Mouse (Mus musculus): ENCODE measurements around the gene Plppr4. TPM values are rescaled to one million over a fixed set of nuclear protein-coding genes. Genes with fewer than 3 reads are reported as not detected.

Plppr4 gene
- polyA plus RNA-seq, 1 experiment from 2014 or later = 0.16 TPM

DNA sequence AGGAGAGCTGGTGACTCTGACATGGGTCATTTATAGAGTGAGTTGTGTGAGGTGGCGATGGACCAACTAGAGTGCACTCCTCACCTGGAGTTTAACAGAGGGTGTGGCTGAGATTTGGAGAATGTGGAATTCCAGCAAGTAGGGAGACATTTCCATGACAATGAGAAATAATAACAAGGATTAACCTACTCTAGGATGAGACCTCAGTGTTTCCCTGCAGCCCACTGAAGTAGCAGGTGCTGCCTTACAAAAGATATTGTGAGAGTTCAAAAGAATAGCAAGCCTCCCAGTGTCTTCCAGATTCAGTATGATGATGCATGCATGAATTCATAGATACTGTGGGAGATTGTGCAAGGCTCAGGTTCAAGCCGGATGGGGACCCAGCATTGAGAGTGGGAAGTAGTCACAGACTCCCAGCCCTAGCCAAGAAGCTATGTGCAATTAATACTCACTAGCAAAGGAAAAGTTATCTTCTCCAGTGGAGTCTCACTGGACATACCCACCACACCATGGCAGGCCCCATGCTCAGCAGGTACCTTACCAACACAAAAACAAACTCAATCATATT lies 49.8 kb downstream of the Plppr4 start:
- no peaks in the 10 kb centered on the region for H3K4me1 ChIP-seq (ENCODE audit: insufficient read depth)
- H3K4me2 ChIP-seq = no peak overlapping the region
- no peaks in the 10 kb centered on the region for H3K36me3 ChIP-seq (ENCODE audit: insufficient read depth)
- no peaks in the 10 kb centered on the region for H3K9me3 ChIP-seq (ENCODE audit: low read depth, low read length)
- no peak overlapping the region for H3K4me3 ChIP-seq (ENCODE audit: low read depth, low read length)
- no peak for ATAC-seq (ENCODE audit: insufficient read depth)
- no peak for TF ChIP-seq CTCF (IDR thresholded peaks at IDR 0.05; ENCODE audit: low read depth)
- H3K27ac ChIP-seq (ENCODE audit: low read depth) = no peak overlapping the region
- H3K9ac ChIP-seq = no peak overlapping the region
- whole genome bisulfite sequencing = 89% methylated on average over 2 of the region's 2 CpGs
- no peak for DNase-seq
- no peaks in the 10 kb centered on the region for H3K27me3 ChIP-seq (ENCODE audit: insufficient read depth, low read length)

DNA sequence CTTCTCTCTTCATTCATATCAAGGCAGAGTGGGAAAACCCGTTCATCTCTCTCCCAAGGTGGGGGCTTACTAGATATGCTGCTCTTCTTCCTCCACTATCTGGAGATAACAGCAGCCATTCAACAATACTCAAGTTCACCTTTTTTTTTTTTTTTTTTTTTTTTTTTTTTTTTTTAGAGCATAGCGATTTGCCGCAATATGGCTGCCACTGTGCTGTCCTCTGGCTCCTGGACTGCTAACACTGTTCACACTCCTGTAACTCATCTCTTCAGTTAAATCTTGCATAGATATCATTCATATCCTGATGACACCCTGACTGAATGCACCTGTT lies 51.1 kb downstream of the Plppr4 start:
- Histone ChIP-seq H3K4me2 (no peak overlapping the region), H3K9ac (no peak overlapping the region), H3K27ac (ENCODE audit: low read depth) (no peak overlapping the region), H3K4me3 (ENCODE audit: low read depth, low read length) (no peak overlapping the region), H3K4me1 (ENCODE audit: insufficient read depth) (no peaks in the 10 kb centered on the region), H3K27me3 (ENCODE audit: insufficient read depth, low read length) (no peaks in the 10 kb centered on the region), H3K9me3 (ENCODE audit: low read depth, low read length) (no peaks in the 10 kb centered on the region), H3K36me3 (ENCODE audit: insufficient read depth) (no peaks in the 10 kb centered on the region)
- DNase-seq = no peak
- no peak for ATAC-seq (ENCODE audit: insufficient read depth)
- WGBS = 90% methylated on average over 3 of the region's 3 CpGs
- TF ChIP-seq CTCF (IDR thresholded peaks at IDR 0.05; ENCODE audit: low read depth) = no peak

DNA sequence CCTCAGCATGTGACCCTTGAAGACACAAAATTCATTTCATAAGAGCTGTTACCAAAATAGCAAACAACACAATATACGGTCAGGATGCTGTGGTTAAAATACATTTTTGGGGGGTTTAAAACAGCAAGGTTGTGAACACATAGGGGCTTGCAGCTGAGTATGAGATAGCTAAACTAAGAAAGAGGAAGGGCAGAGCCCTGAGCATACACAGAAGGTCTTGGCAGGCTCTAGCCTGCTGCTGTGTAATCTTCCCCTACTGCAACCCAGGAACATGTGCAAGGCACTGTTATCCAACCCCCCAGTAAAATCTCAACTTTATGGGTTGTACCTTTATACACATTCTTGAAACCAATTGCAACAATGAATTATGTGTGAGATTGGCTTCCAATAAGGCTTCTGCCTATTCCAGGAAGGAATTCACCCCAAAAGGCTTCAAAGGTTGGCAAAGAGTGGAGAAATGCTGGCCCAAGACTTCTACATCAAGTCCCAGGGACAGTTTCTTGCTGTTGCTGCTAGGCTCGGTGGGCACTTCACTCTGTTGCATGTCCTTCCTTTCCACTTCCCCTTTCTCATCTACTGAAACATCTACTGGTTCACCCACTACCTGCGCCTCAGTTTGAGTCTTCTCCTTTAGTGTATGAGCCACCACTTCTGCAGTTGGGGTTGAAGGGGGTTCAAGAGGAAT lies 51.6 kb downstream of the Plppr4 start:
- Histone ChIP-seq H3K9me3 (ENCODE audit: low read depth, low read length) (no peaks in the 10 kb centered on the region), H3K36me3 (ENCODE audit: insufficient read depth) (no peaks in the 10 kb centered on the region), H3K27ac (ENCODE audit: low read depth) (no peak overlapping the region), H3K27me3 (ENCODE audit: insufficient read depth, low read length) (no peaks in the 10 kb centered on the region), H3K4me3 (ENCODE audit: low read depth, low read length) (no peak overlapping the region), H3K4me1 (ENCODE audit: insufficient read depth) (no peaks in the 10 kb centered on the region), H3K4me2 (no peak overlapping the region), H3K9ac (no peak overlapping the region)
- 85% methylated on average over 3 of the region's 3 CpGs for WGBS
- DNase-seq = no peak
- no peak for TF ChIP-seq CTCF (IDR thresholded peaks at IDR 0.05; ENCODE audit: low read depth)
- ATAC-seq (ENCODE audit: insufficient read depth) = no peak

DNA sequence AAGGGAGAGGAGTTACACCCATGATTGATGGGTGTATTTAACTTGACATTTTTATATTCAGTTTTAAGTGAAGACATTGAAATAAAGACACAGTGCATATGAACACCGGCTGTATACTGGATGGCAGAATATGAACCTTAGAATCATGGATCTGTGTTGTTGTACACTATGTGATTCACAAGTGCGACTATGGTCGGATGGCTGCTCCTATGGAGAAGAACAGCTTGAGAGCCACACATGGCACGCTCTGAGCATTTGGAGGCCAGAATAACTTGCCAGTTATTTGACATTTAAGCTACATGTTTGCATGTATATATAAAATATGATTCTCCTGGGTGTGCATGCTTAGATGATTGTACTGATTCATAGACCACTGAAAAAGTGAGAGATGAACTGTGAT lies 53.1 kb downstream of the Plppr4 start:
- Histone ChIP-seq H3K27me3 (ENCODE audit: insufficient read depth, low read length) (no peaks in the 10 kb centered on the region), H3K9me3 (ENCODE audit: low read depth, low read length) (no peaks in the 10 kb centered on the region), H3K4me2 (no peak overlapping the region), H3K27ac (ENCODE audit: low read depth) (no peak overlapping the region), H3K4me3 (ENCODE audit: low read depth, low read length) (no peak overlapping the region), H3K36me3 (ENCODE audit: insufficient read depth) (no peaks in the 10 kb centered on the region), H3K9ac (no peak overlapping the region), H3K4me1 (ENCODE audit: insufficient read depth) (no peaks in the 10 kb centered on the region)
- DNase-seq (no peak), ATAC-seq (ENCODE audit: insufficient read depth) (no peak)
- 84% methylated on average over 4 of the region's 4 CpGs for WGBS
- TF ChIP-seq CTCF (IDR thresholded peaks at IDR 0.05; ENCODE audit: low read depth) = no peak

DNA sequence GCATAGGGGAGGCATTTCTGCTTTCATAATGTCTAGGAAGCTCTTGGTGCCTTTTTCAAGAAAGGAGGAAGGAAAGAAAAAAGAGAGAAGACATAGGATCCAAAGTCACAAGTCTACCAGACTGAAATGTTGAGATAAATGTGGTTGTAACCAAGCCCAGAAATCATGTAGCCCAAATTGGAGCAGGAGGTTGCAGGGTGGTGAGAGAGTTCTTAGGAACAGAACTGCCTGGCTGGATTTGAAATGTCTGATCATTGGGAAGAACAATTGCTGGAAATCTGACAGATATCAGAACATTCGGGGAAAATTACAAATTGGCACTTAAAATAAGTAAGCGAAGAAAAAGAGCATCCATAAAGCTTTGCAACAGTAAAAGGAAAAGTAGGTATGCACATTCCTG lies 56.6 kb downstream of the Plppr4 start:
- Histone ChIP-seq H3K27ac (ENCODE audit: low read depth) (no peak overlapping the region), H3K36me3 (ENCODE audit: insufficient read depth) (no peaks in the 10 kb centered on the region), H3K27me3 (ENCODE audit: insufficient read depth, low read length) (no peaks in the 10 kb centered on the region), H3K9ac (no peak overlapping the region), H3K4me1 (ENCODE audit: insufficient read depth) (no peaks in the 10 kb centered on the region), H3K4me2 (no peak overlapping the region), H3K4me3 (ENCODE audit: low read depth, low read length) (no peak overlapping the region), H3K9me3 (ENCODE audit: low read depth, low read length) (no peaks in the 10 kb centered on the region)
- WGBS = 84% methylated on average over 2 of the region's 2 CpGs
- DNase-seq (no peak), ATAC-seq (ENCODE audit: insufficient read depth) (no peak)
- no peak for TF ChIP-seq CTCF (IDR thresholded peaks at IDR 0.05; ENCODE audit: low read depth)

DNA sequence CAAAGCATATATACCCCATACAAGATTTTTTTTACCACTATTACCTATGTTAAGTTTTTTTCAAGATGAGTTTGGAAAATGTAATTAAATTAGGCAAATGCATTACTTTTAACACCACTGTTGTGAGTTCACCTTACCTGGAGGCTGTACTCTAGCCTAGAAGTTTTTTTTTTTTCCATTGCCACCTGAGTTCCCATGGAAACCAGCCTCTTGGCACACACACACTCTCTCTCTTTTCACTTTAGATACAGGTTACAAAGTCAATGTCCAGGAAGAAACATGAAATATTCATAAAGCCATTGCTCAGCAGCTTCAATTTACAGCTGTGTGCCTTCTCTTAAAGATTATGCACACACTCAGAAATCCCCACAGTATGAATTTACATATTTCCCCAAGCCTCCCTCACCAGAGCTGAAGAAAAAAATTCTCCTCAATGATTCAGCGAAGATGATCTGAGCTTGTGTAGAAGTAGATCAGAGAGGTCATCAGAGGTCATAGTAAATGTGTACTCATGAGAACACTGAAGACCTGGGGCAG lies 59.9 kb downstream of the Plppr4 start:
- Histone ChIP-seq H3K36me3 (ENCODE audit: insufficient read depth) (no peaks in the 10 kb centered on the region), H3K27me3 (ENCODE audit: insufficient read depth, low read length) (no peaks in the 10 kb centered on the region), H3K27ac (ENCODE audit: low read depth) (no peak overlapping the region), H3K4me3 (ENCODE audit: low read depth, low read length) (no peak overlapping the region), H3K4me2 (no peak overlapping the region), H3K9me3 (ENCODE audit: low read depth, low read length) (no peaks in the 10 kb centered on the region), H3K4me1 (ENCODE audit: insufficient read depth) (no peaks in the 10 kb centered on the region), H3K9ac (no peak overlapping the region)
- DNase-seq = no peak
- no peak for TF ChIP-seq CTCF (IDR thresholded peaks at IDR 0.05; ENCODE audit: low read depth)
- WGBS = 68% methylated on average over 1 of the region's 1 CpGs
- ATAC-seq (ENCODE audit: insufficient read depth) = no peak

DNA sequence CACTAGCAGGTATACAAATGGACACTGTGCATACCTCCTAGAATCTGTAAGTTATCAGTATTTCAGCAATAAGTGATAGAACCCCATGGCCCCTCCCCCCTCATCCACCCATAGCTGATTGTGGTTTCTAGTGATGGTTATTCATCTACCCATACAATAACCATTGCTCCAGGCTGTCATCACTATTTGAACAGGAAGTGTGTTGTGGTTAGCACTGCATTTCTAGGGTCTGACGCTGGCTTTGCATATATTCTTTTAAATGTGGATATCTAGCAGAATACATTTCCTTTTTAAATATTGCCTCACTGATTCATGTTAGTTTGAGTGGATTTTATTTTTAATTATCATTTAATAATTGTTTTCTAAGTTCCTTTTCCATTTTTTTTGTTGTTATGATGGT lies 62.9 kb downstream of the Plppr4 start:
- H3K9ac ChIP-seq = no peak overlapping the region
- no peak for TF ChIP-seq CTCF (IDR thresholded peaks at IDR 0.05; ENCODE audit: low read depth)
- DNase-seq (no peak), ATAC-seq (ENCODE audit: insufficient read depth) (no peak)
- H3K36me3 ChIP-seq (ENCODE audit: insufficient read depth) = no peaks in the 10 kb centered on the region
- no peak overlapping the region for H3K4me3 ChIP-seq (ENCODE audit: low read depth, low read length)
- no peaks in the 10 kb centered on the region for H3K9me3 ChIP-seq (ENCODE audit: low read depth, low read length)
- 72% methylated on average over 1 of the region's 1 CpGs for WGBS
- H3K27ac ChIP-seq (ENCODE audit: low read depth) = no peak overlapping the region
- no peaks in the 10 kb centered on the region for H3K27me3 ChIP-seq (ENCODE audit: insufficient read depth, low read length)
- no peaks in the 10 kb centered on the region for H3K4me1 ChIP-seq (ENCODE audit: insufficient read depth)
- no peak overlapping the region for H3K4me2 ChIP-seq

Measured in lung, embryonic 14.5 days (tissue).